Mouse (Mus musculus) spleen, adult 18-20 months (tissue): ENCODE measurements around the gene Ripor2.

Experiments used
- DNase-seq, 2 experiments: peaks; one replicate each; pipeline ENCODE4 v3.0.0; 2022; ENCODE audit warnings: mixed read lengths in 2 of 2

Ripor2 gene

GRCm38 (mm10) chr13:24619711-24620110 lies 37.7 kb downstream of the Ripor2 start:
- DNase-seq: no peak

DNA sequence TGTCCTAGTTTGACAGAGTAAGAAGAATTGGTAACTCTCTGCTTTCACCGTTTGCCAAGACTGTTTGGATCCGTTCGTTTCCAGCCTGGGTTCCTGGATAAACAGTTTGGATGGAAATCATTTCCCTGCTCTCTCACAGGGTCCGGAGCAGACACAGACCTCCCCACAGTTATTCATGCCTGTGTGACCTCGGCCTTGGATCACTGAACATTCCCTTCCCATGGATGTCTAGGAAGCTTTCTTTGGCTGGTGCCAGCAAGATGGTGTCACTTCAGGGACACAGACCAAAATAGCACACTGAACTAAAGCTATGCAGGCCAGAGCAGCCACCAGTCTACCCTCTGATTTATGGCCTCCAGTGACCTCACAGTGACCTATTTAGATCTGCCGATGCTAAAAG lies 38.5 kb downstream of the Ripor2 start:
- DNase-seq: no peak

DNA sequence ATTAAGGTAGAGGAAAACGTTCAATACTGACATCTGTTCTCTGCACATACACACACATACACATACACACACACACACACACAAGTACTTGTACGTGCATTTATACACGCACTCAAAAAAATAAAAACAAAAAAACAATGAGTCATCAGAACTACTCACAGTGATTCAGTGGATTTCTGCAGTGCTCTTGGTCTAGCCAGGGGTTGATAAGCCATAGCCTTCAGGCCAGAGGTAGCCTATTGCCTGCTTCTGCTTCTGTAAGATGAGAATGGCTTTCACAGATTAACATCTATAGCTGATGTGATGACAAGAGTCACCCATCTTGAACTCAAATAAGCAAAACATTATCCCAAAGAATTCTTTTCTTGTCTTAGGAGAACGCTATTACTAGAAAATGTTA lies 41.6 kb downstream of the Ripor2 start:
- DNase-seq: no peak

GRCm38 (mm10) chr13:24625071-24625470 lies 43.1 kb downstream of the Ripor2 start:
- no peak for DNase-seq

DNA sequence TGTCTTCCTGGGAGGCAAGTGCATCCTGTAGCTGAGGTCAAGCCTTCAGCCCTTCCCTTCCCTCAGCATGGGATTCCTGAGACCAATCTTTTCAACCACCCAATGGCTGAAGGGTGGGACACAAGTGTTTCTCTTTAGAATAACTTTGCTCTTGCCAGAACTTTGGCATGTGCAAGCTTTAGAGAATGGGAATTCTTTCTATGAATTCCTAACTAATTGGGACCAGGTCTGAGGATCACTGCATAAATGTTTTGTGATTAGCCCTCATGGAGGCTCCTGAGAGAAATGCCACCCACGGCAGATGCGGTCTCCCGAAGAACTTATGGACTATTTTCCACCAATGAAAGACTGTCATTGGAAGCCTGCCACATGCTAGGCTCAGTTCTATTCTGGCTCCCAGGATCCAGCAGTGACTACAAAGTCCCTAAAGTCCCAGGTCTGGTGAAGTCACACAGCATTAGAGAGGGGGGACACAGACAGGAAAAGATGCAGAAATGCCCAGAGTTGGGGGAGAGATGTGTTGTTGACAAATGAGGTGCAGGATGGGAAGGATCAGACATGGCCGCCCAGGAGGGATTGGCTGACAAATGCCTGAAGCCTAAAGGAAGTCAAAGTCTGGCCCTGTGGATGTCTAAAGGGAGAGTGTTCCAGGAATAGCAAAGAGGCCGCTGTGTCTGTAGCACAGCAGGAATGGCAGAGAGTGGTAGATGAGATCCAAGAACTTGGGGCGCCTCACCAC lies 44.9 kb downstream of the Ripor2 start:
- DNase-seq: no peak

DNA sequence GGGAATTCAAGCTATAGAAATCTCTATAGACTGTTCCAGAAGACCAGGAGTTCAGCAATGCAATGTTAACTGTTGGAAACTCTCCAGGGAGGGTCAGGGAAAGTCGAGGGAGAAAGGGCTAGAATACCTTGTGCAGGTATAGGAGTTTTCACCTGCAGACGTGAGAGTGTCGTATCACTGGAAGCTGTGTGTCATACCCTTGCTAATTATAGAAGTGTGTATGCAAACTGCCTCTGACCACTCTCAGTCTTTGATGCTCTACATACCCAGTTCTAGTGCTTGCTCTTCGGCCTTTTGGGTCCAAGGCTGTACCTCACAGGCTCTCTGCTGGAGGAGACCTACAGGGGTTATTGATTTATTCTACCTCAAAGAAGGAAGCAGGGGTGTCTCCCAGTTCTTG lies 46.2 kb downstream of the Ripor2 start:
- no peak for DNase-seq

- DNase-seq: no peak
Observed at GRCm38 (mm10) chr13:24629073-24629621, 47.2 kb downstream of the Ripor2 start.

DNA sequence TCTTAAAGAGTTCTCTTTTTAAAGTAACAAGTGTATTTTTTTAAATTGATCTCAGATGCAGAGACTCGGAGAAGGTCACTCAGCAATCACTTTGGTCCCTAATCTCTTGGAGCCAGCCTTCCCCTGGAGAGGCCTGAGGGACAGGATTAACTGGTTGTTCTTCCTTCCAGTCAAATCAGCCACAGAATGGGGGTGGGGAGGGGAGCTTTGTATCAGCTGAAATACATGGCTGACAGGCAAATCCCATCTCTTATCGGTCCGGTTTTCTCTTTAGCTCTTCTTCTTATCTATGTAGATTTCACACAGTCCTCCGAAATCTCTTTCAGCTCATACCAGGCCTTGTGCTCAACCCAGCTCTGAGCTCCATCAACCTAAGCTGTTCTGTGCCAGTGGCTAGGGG lies 48.4 kb downstream of the Ripor2 start:
- DNase-seq: no peak

- DNase-seq: no peak
Observed at GRCm38 (mm10) chr13:24632988-24633577, 51.1 kb downstream of the Ripor2 start.

- peak in 1 of 2 experiments; percentile 30 for DNase-seq
Observed at GRCm38 (mm10) chr13:24634346-24635120, 52.5 kb downstream of the Ripor2 start.

GRCm38 (mm10) chr13:24638371-24639214 lies 56.6 kb downstream of the Ripor2 start:
- peak; percentile 58 to 71 for DNase-seq

DNA sequence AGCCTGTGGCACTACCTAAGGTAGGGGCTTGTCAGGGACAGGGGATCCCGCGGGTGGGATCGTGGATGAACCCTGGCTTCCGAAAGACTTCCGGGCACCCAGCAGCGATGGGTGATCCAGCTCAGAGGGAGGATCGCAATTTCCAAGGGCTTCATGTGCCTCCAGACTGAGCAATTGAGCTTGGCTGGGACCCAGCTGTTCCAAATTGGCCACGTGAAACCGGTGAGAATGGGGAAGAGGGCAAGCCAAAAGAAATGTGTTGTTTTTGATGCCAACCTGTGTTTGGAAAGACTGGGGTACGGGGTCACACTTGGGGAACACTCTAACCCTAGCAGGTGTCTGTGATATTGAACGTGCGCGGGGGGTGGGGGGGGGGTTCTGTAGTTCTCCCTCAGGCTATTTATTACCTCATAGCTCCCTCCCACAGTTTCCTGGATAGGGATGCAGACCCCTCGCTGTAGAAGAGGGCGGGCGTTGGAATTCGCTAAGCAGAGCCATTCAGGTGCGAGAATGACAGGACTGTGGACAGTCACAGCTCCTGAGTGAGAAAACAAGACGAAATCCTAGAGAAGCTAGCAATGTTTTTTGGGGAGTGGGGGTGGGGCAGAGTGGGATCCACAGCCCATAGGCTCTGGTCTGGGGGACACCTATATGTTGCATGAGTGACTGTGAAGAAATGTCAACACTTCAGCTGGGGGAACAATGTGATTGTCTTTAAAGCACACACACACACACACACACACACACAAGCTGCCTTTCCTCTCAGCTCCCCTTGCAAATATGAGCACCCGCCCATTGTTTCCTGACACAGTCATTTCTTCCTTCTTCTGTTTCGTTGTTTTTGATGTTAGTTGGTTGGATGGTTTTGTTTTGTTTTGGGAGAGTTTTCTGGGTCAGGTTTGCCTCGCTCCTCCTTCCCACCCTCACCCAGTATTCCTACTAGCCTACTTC lies 57.5 kb downstream of the Ripor2 start:
- DNase-seq: peak; percentile 39 to 45

DNA sequence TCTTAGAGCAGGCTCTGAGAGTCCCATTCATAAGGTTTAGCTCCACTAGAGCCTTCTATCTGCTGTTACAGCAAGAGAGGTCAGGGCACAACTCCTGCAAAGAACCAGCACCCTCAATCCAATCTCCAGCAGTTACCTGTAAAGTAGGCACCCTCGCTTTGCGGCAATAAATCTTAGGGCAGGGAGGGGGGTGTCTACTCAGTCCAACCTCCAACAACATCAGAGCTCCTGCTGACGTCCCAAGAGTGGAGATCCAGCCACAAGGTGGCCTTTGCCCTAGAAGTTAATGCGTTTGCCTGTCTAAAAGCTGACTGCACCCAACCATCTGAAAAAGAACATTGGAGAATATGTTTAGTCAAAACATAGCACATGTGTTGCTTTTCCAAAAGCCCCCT lies 58.2 kb downstream of the Ripor2 start:
- DNase-seq: peak in 1 of 2 experiments; percentile 32

DNA sequence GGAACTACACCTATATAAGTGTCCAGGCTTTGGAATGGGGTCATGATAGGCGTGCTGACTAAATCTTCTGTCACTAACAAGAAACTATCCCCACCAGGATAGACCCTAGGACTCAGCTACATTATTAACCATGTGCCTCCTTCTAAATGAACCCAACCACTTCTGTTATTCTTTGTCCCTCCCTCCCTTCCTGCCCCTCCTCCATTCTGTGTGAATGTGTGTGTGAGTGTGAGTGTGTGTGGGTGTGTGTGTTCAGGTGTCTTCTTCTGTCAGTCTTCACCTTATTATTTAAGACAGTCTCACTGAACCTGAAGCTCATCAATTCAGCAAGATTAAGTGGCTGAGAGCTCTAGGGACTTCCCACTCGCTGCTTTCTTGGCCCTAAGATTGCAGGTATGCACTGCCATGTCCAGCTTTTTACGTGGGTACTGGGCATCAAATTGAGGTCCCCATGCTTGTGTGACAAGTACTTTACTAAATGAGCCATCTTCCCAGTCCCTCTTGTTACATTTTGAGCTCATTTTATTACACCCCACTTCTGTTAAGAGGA lies 58.9 kb downstream of the Ripor2 start:
- DNase-seq: no peak

GRCm38 (mm10) chr13:24641491-24642430 lies 59.8 kb downstream of the Ripor2 start:
- DNase-seq: peak in 1 of 2 experiments; percentile 28

DNA sequence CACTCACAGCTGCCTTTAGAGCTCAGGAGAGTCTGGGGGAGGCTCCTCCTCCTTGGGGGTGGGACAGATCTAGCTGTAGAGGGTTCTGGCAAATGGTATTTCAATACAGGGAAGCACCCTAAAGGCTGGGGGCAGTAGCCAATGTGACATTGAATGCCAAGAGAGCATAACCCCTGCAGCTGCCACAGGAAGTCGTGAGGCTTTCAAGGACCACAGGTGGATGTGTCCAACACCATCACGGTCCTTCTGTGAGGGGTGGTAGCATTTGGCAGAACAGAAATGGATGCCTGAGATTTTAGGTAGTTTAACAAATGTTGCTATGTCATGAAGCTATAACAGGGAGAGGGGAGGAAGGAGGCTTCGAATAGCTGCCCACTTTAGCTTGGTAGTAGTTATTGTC lies 63.2 kb downstream of the Ripor2 start:
- DNase-seq: no peak

- DNase-seq: no peak
Observed at GRCm38 (mm10) chr13:24646324-24646723, 64.3 kb downstream of the Ripor2 start.

DNA sequence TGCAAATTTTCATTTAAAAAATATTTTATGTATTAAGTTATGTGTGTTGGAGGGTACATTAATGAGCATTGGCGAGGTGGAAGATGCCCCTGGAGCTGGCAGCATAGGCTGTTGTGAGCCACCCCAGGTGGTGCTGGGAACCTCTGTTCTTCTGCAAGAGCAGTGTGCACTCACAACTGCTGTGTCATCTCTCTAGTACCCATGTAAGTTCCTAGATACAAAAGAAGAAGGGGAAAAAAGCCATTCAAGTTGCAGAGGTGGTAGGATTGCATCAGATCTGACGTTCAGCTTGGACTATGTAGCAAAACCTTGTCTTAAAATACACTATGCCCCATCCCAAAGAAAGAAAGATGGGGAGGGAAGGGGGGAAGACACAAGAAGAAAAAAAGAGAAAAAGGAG lies 65.5 kb downstream of the Ripor2 start:
- no peak for DNase-seq

- no peak for DNase-seq
Observed at GRCm38 (mm10) chr13:24648027-24648426, 66.0 kb downstream of the Ripor2 start.

- no peak for DNase-seq
Observed at GRCm38 (mm10) chr13:24648668-24649067, 66.7 kb downstream of the Ripor2 start.
